In genomic region chr3:96502181-96503082, GRCm38 (mm10) we compare ENCODE assay signal across 8 mouse cellular contexts. TPM values are rescaled to one million over a fixed set of nuclear protein-coding genes. Genes with fewer than 3 reads are reported as not detected.
DNase-seq lines count a peak whose midpoint lies in the region; ATAC-seq and TF ChIP-seq lines count a peak whose summit lies in the region.

No protein-coding gene starts in this region.

- TF ChIP-seq CTCF in heart, adult 2 months (IDR thresholded peaks at IDR 0.05) = no peak
- no peak for TF ChIP-seq CTCF in CH12.LX (conservative IDR thresholded peaks at IDR 0.05 in 1 of 2, IDR thresholded peaks at IDR 0.05 in 1 of 2; ENCODE audit: low read depth in 2 of 2, low read length in 2 of 2)

- H3K9me3 ChIP-seq in CH12.LX (replicated peaks; ENCODE audit: low read length) = no peaks in the 10 kb centered on the region
- no peaks in the 10 kb centered on the region for H3K9me3 ChIP-seq in forebrain, embryonic 10.5 days
- no peaks in the 10 kb centered on the region for H3K9me3 ChIP-seq in neural tube, embryonic 12.5 days

- dilution Hi-C loops in CH12.LX (cut with MboI; ENCODE audit: extremely low pct_ligation_motif_present, extremely low pct_unique_long_range_greater_than_20kb, low sequenced_read_pairs) = no loop called here

- intact Hi-C loops in heart, adult 2 months (cut with DNase I) = loop anchor here (5.0 kb wide), 2 partner anchors 90 to 220 kb away; partner anchors contain the start of gene Polr3gl
- intact Hi-C loops in heart, postnatal 25 days (cut with DNase I) = loop anchor here (5.0 to 10.0 kb wide), 2 partner anchors 82 to 225 kb away; no protein-coding TSS in a partner anchor

- no peaks in the 10 kb centered on the region; the same call in 1 of the 2 replicates for H3K4me1 ChIP-seq in heart, adult 2 months (ENCODE audit: control insufficient read depth, insufficient read depth, low read length)
- peaks cover 0 to 13% of the 10 kb centered on the region in 2 experiments; a peak in 1 of 4 replicates for H3K4me1 ChIP-seq in CH12.LX (ENCODE audit: control insufficient read depth in 1 of 2, insufficient read depth in 2 of 2)
- peaks cover 15% of the 10 kb centered on the region for H3K4me1 ChIP-seq in forebrain, embryonic 10.5 days
- H3K4me1 ChIP-seq in neural tube, embryonic 12.5 days = peaks cover under 1% of the 10 kb centered on the region; the same call in 1 of the 2 replicates

- TF ChIP-seq RAD21 in CH12.LX (IDR thresholded peaks at IDR 0.05; ENCODE audit: low read depth, low read length) = no peak

- DNase-seq in heart, adult 2 months = no peak
- no peak for DNase-seq in heart, postnatal 25 days (ENCODE audit: low spot score)
- DNase-seq in CH12.LX (ENCODE audit: extremely low read depth) = peak; percentile 24
- DNase-seq in forebrain, embryonic 10.5 days (ENCODE audit: extremely low spot score, low spot score) = no peak
- DNase-seq in kidney, postnatal 10 days = peak; percentile 23
- DNase-seq in frontal cortex, postnatal 36 days (ENCODE audit: low spot score in 2 of 2) = no peak
- no peak for DNase-seq in adrenal gland, postnatal 4 days (ENCODE audit: low spot score in 2 of 2)

- no peak for TF ChIP-seq EP300 in heart, adult 2 months (IDR thresholded peaks at IDR 0.05; ENCODE audit: insufficient read depth, low read depth, low read length)
- TF ChIP-seq EP300 in CH12.LX (IDR thresholded peaks at IDR 0.05; ENCODE audit: low read length) = no peak

- no peaks in the 10 kb centered on the region for H3K36me3 ChIP-seq in heart, adult 2 months (ENCODE audit: control insufficient read depth, insufficient read depth, low read length)
- H3K36me3 ChIP-seq in CH12.LX (replicated peaks in 1 of 2; ENCODE audit: control insufficient read depth in 1 of 2, insufficient read depth in 1 of 2, low read length in 1 of 2) = no peaks in the 10 kb centered on the region
- no peaks in the 10 kb centered on the region for H3K36me3 ChIP-seq in forebrain, embryonic 10.5 days (replicated peaks)
- H3K36me3 ChIP-seq in neural tube, embryonic 12.5 days = no peaks in the 10 kb centered on the region

- H3K4me3 ChIP-seq in heart, adult 2 months = peak overlapping the region; percentile 64
- H3K4me3 ChIP-seq in CH12.LX (replicated peaks in 1 of 3; ENCODE audit: low read depth in 2 of 3, low read length in 2 of 3, poor library complexity in 1 of 3) = peak overlapping the region; percentile 64 to 73 (median 68)
- peak overlapping the region; percentile 77 for H3K4me3 ChIP-seq in forebrain, embryonic 10.5 days
- peak overlapping the region; percentile 61 for H3K4me3 ChIP-seq in neural tube, embryonic 12.5 days

- in situ Hi-C loops in CH12.LX (cut with MboI; ENCODE audit: low pct_ligation_motif_present, low pct_unique_long_range_greater_than_20kb, low sequenced_read_pairs) = loop anchor here (10.0 kb wide), 1 partner anchor 178 kb away; no protein-coding TSS in a partner anchor

- H3K9ac ChIP-seq in heart, adult 2 months (ENCODE audit: low read depth, low read length) = peak overlapping the region; percentile 68
- peak overlapping the region; percentile 79 for H3K9ac ChIP-seq in CH12.LX (ENCODE audit: insufficient read depth, low read depth)
- peak overlapping the region; percentile 52 for H3K9ac ChIP-seq in neural tube, embryonic 12.5 days

- H3K79me2 ChIP-seq in heart, adult 2 months (replicated peaks; ENCODE audit: control insufficient read depth, insufficient read depth, low read length) = no peaks in the 10 kb centered on the region
- H3K79me2 ChIP-seq in CH12.LX (replicated peaks; ENCODE audit: control insufficient read depth, extremely low read depth, insufficient read depth, poor library complexity, severe bottlenecking) = no peaks in the 10 kb centered on the region

- under 1% methylated on average over 19 of the region's 19 CpGs for WGBS in heart, adult 2 months
- WGBS in forebrain, embryonic 10.5 days = under 1% methylated on average over 19 of the region's 19 CpGs
- under 1% methylated on average over 19 of the region's 19 CpGs for WGBS in neural tube, embryonic 12.5 days

- TF ChIP-seq POLR2A in heart, adult 2 months (IDR thresholded peaks at IDR 0.05; ENCODE audit: insufficient read depth, low read depth, low read length) = no peak
- no peak; the same call in 1 of the 2 replicates for TF ChIP-seq POLR2A in CH12.LX (IDR thresholded peaks at IDR 0.05; ENCODE audit: low read depth, low read length)

- ATAC-seq in neural tube, embryonic 12.5 days (ENCODE audit: low FRiP score, low read depth) = no peak

- H3K27me3 ChIP-seq in heart, adult 2 months (ENCODE audit: control insufficient read depth, insufficient read depth, low read length) = no peaks in the 10 kb centered on the region
- H3K27me3 ChIP-seq in CH12.LX (replicated peaks) = no peaks in the 10 kb centered on the region
- no peaks in the 10 kb centered on the region for H3K27me3 ChIP-seq in forebrain, embryonic 10.5 days (ENCODE audit: poor library complexity, severe bottlenecking)
- H3K27me3 ChIP-seq in neural tube, embryonic 12.5 days (replicated peaks) = no peaks in the 10 kb centered on the region

- H3K4me2 ChIP-seq in CH12.LX (ENCODE audit: insufficient read depth, low read depth, poor library complexity, severe bottlenecking) = peak overlapping the region; percentile 97
- peak overlapping the region; percentile 91 for H3K4me2 ChIP-seq in neural tube, embryonic 12.5 days (replicated peaks)

- H3K27ac ChIP-seq in heart, adult 2 months = peak overlapping the region; percentile 66
- H3K27ac ChIP-seq in CH12.LX (ENCODE audit: insufficient read depth, low read depth) = no peak overlapping the region
- peak overlapping the region; percentile 70 for H3K27ac ChIP-seq in forebrain, embryonic 10.5 days
- H3K27ac ChIP-seq in neural tube, embryonic 12.5 days = no peak overlapping the region

TF ChIP-seq in CH12.LX, 34 proteins besides CTCF, POLR2A, EP300 and RAD21 (continues in another document):
- TF ChIP-seq MAFK (IDR thresholded peaks at IDR 0.05; ENCODE audit: insufficient replicate concordance, low read length) (no peak), E2F4 (IDR thresholded peaks at IDR 0.05; ENCODE audit: insufficient replicate concordance, low read depth, low read length) (no peak), MAZ (IDR thresholded peaks at IDR 0.05; ENCODE audit: low read depth, low read length) (no peak), TCF12 (IDR thresholded peaks at IDR 0.05; ENCODE audit: low read depth, low read length) (0 out of 2 replicates have a peak, but pooled peaks have one; percentile 5), BHLHE40 (IDR thresholded peaks at IDR 0.05; ENCODE audit: low read depth, low read length) (peak; percentile 74), HCFC1 (IDR thresholded peaks at IDR 0.05; ENCODE audit: low read depth, low read length) (no peak), JUND (conservative IDR thresholded peaks at IDR 0.05; ENCODE audit: low read depth, low read length) (no peak), SIN3A (IDR thresholded peaks at IDR 0.05; ENCODE audit: low read length) (peak; percentile 25; the same call in 1 of the 2 replicates), CHD1 (IDR thresholded peaks at IDR 0.05; ENCODE audit: low read depth, low read length) (no peak), ZMIZ1 (IDR thresholded peaks at IDR 0.05; ENCODE audit: low read depth, low read length) (no peak), MAX (IDR thresholded peaks at IDR 0.05; ENCODE audit: low read length) (peak; percentile 80), IRF4 (IDR thresholded peaks at IDR 0.05; ENCODE audit: low read depth, low read length) (no peak), MYC (IDR thresholded peaks at IDR 0.05; ENCODE audit: low read depth, low read length) (peak; percentile 39; the same call in 1 of the 2 replicates), SMC3 (IDR thresholded peaks at IDR 0.05; ENCODE audit: low read depth, low read length) (no peak), ELF1 (IDR thresholded peaks at IDR 0.05; ENCODE audit: low read depth, low read length) (no peak), POLR2AphosphoS2 (IDR thresholded peaks at IDR 0.05; ENCODE audit: low read depth, low read length) (no peak), ZNF384 (IDR thresholded peaks at IDR 0.05; ENCODE audit: low read depth, low read length) (no peak), KAT2A (IDR thresholded peaks at IDR 0.05; ENCODE audit: insufficient replicate concordance, low read length) (no peak), PAX5 (IDR thresholded peaks at IDR 0.05; ENCODE audit: low read length) (no peak), ZC3H11A (IDR thresholded peaks at IDR 0.05; ENCODE audit: low read depth, low read length) (no peak)

RNA-seq across cellular contexts. Expression of gene Hfe2, which starts 22.5 kb away (rescaled TPM):
- total RNA-seq in heart, adult 2 months (2021) = 100 to 1,000 TPM; 289 to 295 TPM
- polyA plus RNA-seq in heart, adult 2 months (2012; rRNA removed) = 199 and 261 TPM in 2 replicates
- 100 to 1,000 TPM; 266 to 290 TPM for total RNA-seq in heart, postnatal 25 days (2021)
- not detected in 2 replicates for total RNA-seq in CH12.LX (2012; rRNA removed)
- total RNA-seq in CH12.LX (2014; rRNA removed) = not detected in 2 replicates
- not detected in 2 replicates for polyA plus RNA-seq in CH12.LX (2012; ENCODE audit: insufficient read length, low read depth)
- polyA plus RNA-seq in forebrain, embryonic 10.5 days (2016; fragmentation: Nextera tagmentation; extraction: Ambion mirVana) = 1.6 and 1.8 TPM in 2 replicates
- 1.9 and 2.7 TPM in 2 replicates for polyA plus RNA-seq in neural tube, embryonic 12.5 days (2016; fragmentation: Nextera tagmentation; extraction: Ambion mirVana)
- 10 to 100 TPM in 1 of 2 experiments, 1 to 10 TPM in 1; 3.9 to 11.2 TPM for total RNA-seq in adrenal gland, postnatal 4 days (2021)

RNA-seq across cellular contexts. Expression of gene BC107364, which starts 50.3 kb away (rescaled TPM):
- total RNA-seq in heart, adult 2 months (2021) = not detected
- polyA plus RNA-seq in heart, adult 2 months (2012; rRNA removed) = 0.15 TPM in 1 of 2 replicates, not detected in the other
- total RNA-seq in heart, postnatal 25 days (2021) = not detected
- 0.13 TPM in 1 of 2 replicates, not detected in the other for total RNA-seq in CH12.LX (2012; rRNA removed)
- not detected in 2 replicates for total RNA-seq in CH12.LX (2014; rRNA removed)
- polyA plus RNA-seq in CH12.LX (2012; ENCODE audit: insufficient read length, low read depth) = not detected in 2 replicates
- polyA plus RNA-seq in forebrain, embryonic 10.5 days (2016; fragmentation: Nextera tagmentation; extraction: Ambion mirVana) = 0.20 TPM in 1 of 2 replicates, not detected in the other
- polyA plus RNA-seq in neural tube, embryonic 12.5 days (2016; fragmentation: Nextera tagmentation; extraction: Ambion mirVana) = not detected in 2 replicates
- total RNA-seq in adrenal gland, postnatal 4 days (2021) = not detected

RNA-seq across cellular contexts. Expression of gene Txnip, which starts 55.3 kb away (rescaled TPM):
- 100 to 1,000 TPM; 276 to 338 TPM for total RNA-seq in heart, adult 2 months (2021)
- polyA plus RNA-seq in heart, adult 2 months (2012; rRNA removed) = 515 and 744 TPM in 2 replicates
- 100 to 1,000 TPM; 341 to 607 TPM for total RNA-seq in heart, postnatal 25 days (2021)
- 52.5 and 76.7 TPM in 2 replicates for total RNA-seq in CH12.LX (2012; rRNA removed)
- total RNA-seq in CH12.LX (2014; rRNA removed) = 184 and 220 TPM in 2 replicates
- polyA plus RNA-seq in CH12.LX (2012; ENCODE audit: insufficient read length, low read depth) = 39.2 and 41.8 TPM in 2 replicates
- polyA plus RNA-seq in forebrain, embryonic 10.5 days (2016; fragmentation: Nextera tagmentation; extraction: Ambion mirVana) = 26.8 and 27.9 TPM in 2 replicates
- 51.4 and 57.5 TPM in 2 replicates for polyA plus RNA-seq in neural tube, embryonic 12.5 days (2016; fragmentation: Nextera tagmentation; extraction: Ambion mirVana)
- 100 to 1,000 TPM; 980 to 992 TPM for total RNA-seq in adrenal gland, postnatal 4 days (2021)

Comparison
In these comparisons a context has a peak if more than half of its experiments do, and no peak if none do; other contexts are left out.
1. DNase-seq: peak in CH12.LX (single experiment) and kidney, postnatal 10 days (single experiment); none in heart, adult 2 months (0 of 2), heart, postnatal 25 days (single experiment), forebrain, embryonic 10.5 days (single experiment), frontal cortex, postnatal 36 days (0 of 2) and adrenal gland, postnatal 4 days (0 of 2).
2. H3K27ac ChIP-seq: peak in heart, adult 2 months (single experiment) and forebrain, embryonic 10.5 days (single experiment); none in CH12.LX (single experiment) and neural tube, embryonic 12.5 days (single experiment).
3. RNA of gene Hfe2, which starts 22.5 kb away (total RNA-seq): 289 to 295 TPM in heart, adult 2 months and 266 to 290 TPM in heart, postnatal 25 days; 3.9 to 11.2 TPM in adrenal gland, postnatal 4 days and not detected in CH12.LX; every median in the first group is over 10 times any median in the second.
4. Peak in every context shown above with its lines, with median percentiles within 50 percentile points of each other: H3K4me3 ChIP-seq and H3K9ac ChIP-seq.